Mouse (Mus musculus) midbrain, postnatal 0 days (tissue): Measurements from ENCODE around the gene Ptprn2. TPM values are rescaled to one million over a fixed set of nuclear protein-coding genes. Genes with fewer than 3 reads are reported as not detected.

Experiments used
- ATAC-seq: fragments of 200-750 bp; cut with Nextera tagmentation; 2 replicates; pipeline ENCODE4 v1.8.0; 2017; ENCODE audit warnings: moderate number of reproducible peaks, mild to moderate bottlenecking, moderate TSS enrichment, moderate library complexity; ENCODE audit not compliant: low FRiP score
- DNase-seq: peaks from one replicate; pipeline ENCODE4 v3.0.0-alpha.2; 2015; ENCODE audit warnings: low spot score
- H3K27ac ChIP-seq: fragments of 300-500 bp; sonication (generic); 2 replicates; pipeline ENCODE4 v1.5.1; 2014; ENCODE audit warnings: low read depth, mild to moderate bottlenecking, low read length, mixed read lengths
- H3K27me3 ChIP-seq: fragments of 300-500 bp; sonication (generic); 2 replicates; pipeline ENCODE4 v1.6.1; 2014; ENCODE audit warnings: low read length, control low read depth, mixed read lengths; ENCODE audit not compliant: insufficient read depth
- H3K36me3 ChIP-seq: fragments of 300-500 bp; sonication (generic); 2 replicates; pipeline ENCODE4 v1.6.1; 2014; ENCODE audit warnings: low read length, control low read depth, mixed read lengths; ENCODE audit not compliant: insufficient read depth
- H3K4me1 ChIP-seq: fragments of 300-500 bp; sonication (generic); 2 replicates; pipeline ENCODE4 v1.6.1; 2014; ENCODE audit warnings: mild to moderate bottlenecking, control low read depth, antibody characterized with exemption, low read length, mixed read lengths; ENCODE audit not compliant: insufficient read depth
- H3K4me2 ChIP-seq: fragments of 300-500 bp; sonication (generic); 2 replicates; pipeline ENCODE4 v1.6.1; 2014; ENCODE audit warnings: low read depth, mild to moderate bottlenecking, low read length, mixed read lengths; ENCODE audit not compliant: poor library complexity, severe bottlenecking
- H3K4me3 ChIP-seq: fragments of 300-500 bp; sonication (generic); 2 replicates; pipeline ENCODE4 v1.5.1; 2014; ENCODE audit warnings: low read depth, mild to moderate bottlenecking, low read length, moderate library complexity
- H3K9ac ChIP-seq: fragments of 300-500 bp; sonication (generic); replicated peaks from 2 replicates; pipeline ENCODE4 v1.6.1; 2014; ENCODE audit warnings: mild to moderate bottlenecking, low read length, moderate library complexity, mixed read lengths; ENCODE audit not compliant: poor library complexity, severe bottlenecking
- H3K9me3 ChIP-seq: fragments of 300-500 bp; sonication (generic); 2 replicates; pipeline ENCODE4 v1.6.1; 2016; ENCODE audit warnings: low read length, control low read depth
- CTCF ChIP-seq: IDR thresholded peaks from 2 replicates; pipeline ENCODE4 v1.5.1; 2016; ENCODE audit warnings: antibody characterized with exemption, mild to moderate bottlenecking
- WGBS: fragments of 180-500 bp; shearing (Covaris S2); extraction: QIAGEN DNeasy Blood & Tissue Kit; methylation state at CpG from one replicate; pipeline ENCODE4 v1.1.7; 2014; 5-methylcytosine and 5-hydroxymethylcytosine counted together
- polyA plus RNA-seq: library from polyadenylated mRNA; unstranded; fragments of >200 nt; fragmentation: Nextera tagmentation; extraction: Ambion mirVana; gene quantifications from 2 replicates; pipeline ENCODE4 v1.2.1, GENCODE M21; 2015
- total RNA-seq: library from RNA; depleted of rRNA; stranded (reverse); fragments of >200 nt; gene quantifications from 2 replicates; pipeline ENCODE4 v1.2.3, GENCODE M21; 2014

The Ptprn2 gene
- total and polyA plus RNA-seq, 2 experiments from 2014 or later = 22.2 to 110 TPM

GRCm38 (mm10) chr12:117085661-117086335, 600.3 kb downstream of the Ptprn2 start:
- DNase-seq = peak; percentile 62
- no peak overlapping the region for H3K4me3 ChIP-seq
- ATAC-seq = no peak
- H3K9me3 ChIP-seq = no peaks in the 10 kb centered on the region
- H3K9ac ChIP-seq = no peak overlapping the region
- no peaks in the 10 kb centered on the region for H3K27me3 ChIP-seq
- H3K4me2 ChIP-seq = no peak overlapping the region
- H3K36me3 ChIP-seq = no peaks in the 10 kb centered on the region
- H3K27ac ChIP-seq = 0 out of 2 replicates have a peak overlapping the region, but pooled peaks have one; percentile 12
- H3K4me1 ChIP-seq = peaks cover 12% of the 10 kb centered on the region; the same call in 1 of the 2 replicates
- 36% methylated on average over 1 of the region's 1 CpGs for WGBS
- no peak for TF ChIP-seq CTCF

- Histone ChIP-seq H3K27ac (no peak overlapping the region), H3K4me2 (no peak overlapping the region), H3K4me1 (no peaks in the 10 kb centered on the region), H3K27me3 (no peaks in the 10 kb centered on the region), H3K36me3 (no peaks in the 10 kb centered on the region), H3K9ac (no peak overlapping the region), H3K4me3 (no peak overlapping the region), H3K9me3 (no peaks in the 10 kb centered on the region)
- DNase-seq (no peak), ATAC-seq (no peak)
- 92% methylated on average over 4 of the region's 4 CpGs for WGBS
- TF ChIP-seq CTCF = no peak
These were observed 607.0 kb downstream of the Ptprn2 start for GRCm38 (mm10) chr12:117092345-117093107.

- no peak overlapping the region for H3K9ac ChIP-seq
- no peak overlapping the region for H3K27ac ChIP-seq
- no peak for ATAC-seq
- H3K4me3 ChIP-seq = no peak overlapping the region
- H3K4me1 ChIP-seq = no peaks in the 10 kb centered on the region
- no peaks in the 10 kb centered on the region for H3K9me3 ChIP-seq
- H3K36me3 ChIP-seq = no peaks in the 10 kb centered on the region
- 79% methylated on average over 6 of the region's 6 CpGs for WGBS
- H3K27me3 ChIP-seq = no peaks in the 10 kb centered on the region
- H3K4me2 ChIP-seq = no peak overlapping the region
- no peak for DNase-seq
- no peak for TF ChIP-seq CTCF
These were observed 610.4 kb downstream of the Ptprn2 start for GRCm38 (mm10) chr12:117095941-117096340.

- Histone ChIP-seq H3K36me3 (no peaks in the 10 kb centered on the region), H3K9me3 (no peaks in the 10 kb centered on the region), H3K4me3 (no peak overlapping the region), H3K4me2 (no peak overlapping the region), H3K27ac (no peak overlapping the region), H3K4me1 (no peaks in the 10 kb centered on the region), H3K9ac (no peak overlapping the region), H3K27me3 (no peaks in the 10 kb centered on the region)
- no peak for TF ChIP-seq CTCF
- no peak for ATAC-seq
- no peak for DNase-seq
These were observed 612.8 kb downstream of the Ptprn2 start for GRCm38 (mm10) chr12:117098295-117098694.

GRCm38 (mm10) chr12:117106696-117107095, 621.2 kb downstream of the Ptprn2 start:
- WGBS = 21% methylated on average over 4 of the region's 4 CpGs
- H3K9me3 ChIP-seq = no peaks in the 10 kb centered on the region
- no peaks in the 10 kb centered on the region for H3K36me3 ChIP-seq
- H3K27me3 ChIP-seq = no peaks in the 10 kb centered on the region
- H3K9ac ChIP-seq = no peak overlapping the region
- H3K4me2 ChIP-seq = peak overlapping the region; percentile 38; the same call in 1 of the 2 replicates
- no peak overlapping the region for H3K4me3 ChIP-seq
- DNase-seq (no peak), ATAC-seq (0 out of 2 replicates have a peak, but pooled peaks have one; percentile 9)
- peak overlapping the region; percentile 62 for H3K27ac ChIP-seq
- peaks cover 14% of the 10 kb centered on the region; the same call in 1 of the 2 replicates for H3K4me1 ChIP-seq
- no peak for TF ChIP-seq CTCF

- H3K4me3 ChIP-seq = no peak overlapping the region
- H3K4me1 ChIP-seq = peaks cover 14% of the 10 kb centered on the region; the same call in 1 of the 2 replicates
- H3K36me3 ChIP-seq = no peaks in the 10 kb centered on the region
- no peaks in the 10 kb centered on the region for H3K27me3 ChIP-seq
- DNase-seq (peak; percentile 94), ATAC-seq (peak; percentile 95)
- H3K4me2 ChIP-seq = peak overlapping the region; percentile 38; the same call in 1 of the 2 replicates
- H3K27ac ChIP-seq = peak overlapping the region; percentile 62
- no peak overlapping the region for H3K9ac ChIP-seq
- peak; percentile 63 for TF ChIP-seq CTCF
- no peaks in the 10 kb centered on the region for H3K9me3 ChIP-seq
- 6% methylated on average over 16 of the region's 16 CpGs for WGBS
These were observed 621.7 kb downstream of the Ptprn2 start for GRCm38 (mm10) chr12:117107143-117107616.
